Mouse (Mus musculus) heart, embryonic 11.5 days (tissue): ENCODE measurements at regions not wholly inside any gene's neighbourhood (a gene's known extent, or its start where the extent isn't known, plus 50 kb on each side); places are given as distances from the start of the nearest gene placed in this dataset.

Experiments used
- ATAC-seq: fragments of 200-750 bp; cut with Nextera tagmentation; replicated peaks from 2 replicates; pipeline ENCODE4 v1.8.0; 2017; ENCODE audit warnings: moderate library complexity; ENCODE audit not compliant: insufficient number of reproducible peaks, low FRiP score, low TSS enrichment
- H3K27ac ChIP-seq: fragments of 300-500 bp; sonication (generic); 2 replicates; pipeline ENCODE4 v1.5.1; 2014; ENCODE audit warnings: mild to moderate bottlenecking, low read depth, low read length
- H3K27me3 ChIP-seq: fragments of 300-500 bp; sonication (generic); 2 replicates; pipeline ENCODE4 v1.6.1; 2014; ENCODE audit warnings: mild to moderate bottlenecking, low read length, mixed read lengths; ENCODE audit not compliant: control insufficient read depth, insufficient read depth
- H3K36me3 ChIP-seq: fragments of 300-500 bp; sonication (generic); 2 replicates; pipeline ENCODE4 v1.6.1; 2014; ENCODE audit warnings: mild to moderate bottlenecking, low read length, moderate library complexity, mixed read lengths; ENCODE audit not compliant: control insufficient read depth, insufficient read depth
- H3K4me1 ChIP-seq: fragments of 300-500 bp; sonication (generic); 2 replicates; pipeline ENCODE4 v1.6.1; 2014; ENCODE audit warnings: low read length; ENCODE audit not compliant: control insufficient read depth, insufficient read depth
- H3K4me2 ChIP-seq: fragments of 300-500 bp; sonication (generic); 2 replicates; pipeline ENCODE4 v1.6.1; 2014; ENCODE audit warnings: mild to moderate bottlenecking, moderate library complexity
- H3K4me3 ChIP-seq: fragments of 300-500 bp; sonication (generic); 2 replicates; pipeline ENCODE4 v1.5.1; 2014; ENCODE audit warnings: low read depth, low read length
- H3K9ac ChIP-seq: fragments of 300-500 bp; sonication (generic); 2 replicates; pipeline ENCODE4 v1.6.1; 2014; ENCODE audit warnings: mild to moderate bottlenecking, low read depth, low read length, moderate library complexity
- H3K9me3 ChIP-seq: fragments of 300-500 bp; sonication (generic); replicated peaks from 2 replicates; pipeline ENCODE4 v1.6.1; 2016; ENCODE audit warnings: low read length; ENCODE audit not compliant: control insufficient read depth
- WGBS: fragments of 180-500 bp; shearing (Covaris S2); extraction: QIAGEN DNeasy Blood & Tissue Kit; methylation state at CpG from one replicate; pipeline ENCODE4 v1.1.7; 2014; ENCODE audit not compliant: insufficient replicate concordance; 5-methylcytosine and 5-hydroxymethylcytosine counted together

GRCm38 (mm10) chr2:21067292-21067850 lies 98.7 kb upstream of the Arhgap21 start:
- Histone ChIP-seq H3K36me3 (no peaks in the 10 kb centered on the region), H3K9ac (no peak overlapping the region), H3K9me3 (no peaks in the 10 kb centered on the region), H3K4me3 (no peak overlapping the region), H3K27me3 (no peaks in the 10 kb centered on the region), H3K4me2 (no peak overlapping the region), H3K27ac (no peak overlapping the region), H3K4me1 (no peaks in the 10 kb centered on the region)
- WGBS, result 82% methylated on average over 9 of the region's 9 CpGs
- ATAC-seq, result no peak

- Histone ChIP-seq H3K9me3 (no peaks in the 10 kb centered on the region), H3K27me3 (no peaks in the 10 kb centered on the region), H3K27ac (no peak overlapping the region), H3K4me3 (no peak overlapping the region), H3K4me2 (no peak overlapping the region), H3K9ac (no peak overlapping the region), H3K4me1 (no peaks in the 10 kb centered on the region), H3K36me3 (no peaks in the 10 kb centered on the region)
- 74% methylated on average over 2 of the region's 2 CpGs for WGBS
- ATAC-seq, result no peak
These were observed 91.6 kb upstream of the Arhgap21 start for GRCm38 (mm10) chr2:21060347-21060650.

GRCm38 (mm10) chr2:21059618-21060346 lies 91.1 kb upstream of the Arhgap21 start:
- ATAC-seq, result no peak
- Histone ChIP-seq H3K4me1 (no peaks in the 10 kb centered on the region), H3K9ac (no peak overlapping the region), H3K4me2 (no peak overlapping the region), H3K9me3 (no peaks in the 10 kb centered on the region), H3K27me3 (no peaks in the 10 kb centered on the region), H3K4me3 (no peak overlapping the region), H3K36me3 (no peaks in the 10 kb centered on the region), H3K27ac (no peak overlapping the region)
- WGBS, result 37% methylated on average over 3 of the region's 3 CpGs

DNA sequence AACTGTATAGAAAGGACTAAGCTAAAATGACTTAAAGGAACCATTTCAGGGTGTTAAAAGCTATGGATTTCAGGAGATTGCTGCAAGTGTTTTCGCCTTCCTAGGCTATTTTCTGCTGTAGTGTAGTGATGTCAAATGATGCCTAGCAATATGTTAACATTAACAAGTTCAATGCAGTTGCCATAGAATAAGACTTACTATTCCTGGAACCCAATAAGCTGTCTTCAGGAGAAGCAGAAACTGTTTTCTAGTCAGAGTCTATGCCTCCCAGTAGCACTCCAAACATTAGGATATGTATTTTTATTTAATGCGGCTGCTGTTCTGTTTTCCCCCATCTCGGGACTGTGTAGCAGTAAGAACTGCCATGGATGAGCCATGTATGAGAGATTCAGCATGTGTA lies 90.3 kb upstream of the Arhgap21 start:
- H3K9me3 ChIP-seq, result no peaks in the 10 kb centered on the region
- no peak overlapping the region for H3K27ac ChIP-seq
- H3K9ac ChIP-seq, result no peak overlapping the region
- no peak overlapping the region for H3K4me2 ChIP-seq
- no peak overlapping the region for H3K4me3 ChIP-seq
- H3K27me3 ChIP-seq, result no peaks in the 10 kb centered on the region
- ATAC-seq, result no peak
- no peaks in the 10 kb centered on the region for H3K4me1 ChIP-seq
- no peaks in the 10 kb centered on the region for H3K36me3 ChIP-seq
- WGBS, result 84% methylated on average over 3 of the region's 3 CpGs

- Histone ChIP-seq H3K27me3 (no peaks in the 10 kb centered on the region), H3K27ac (no peak overlapping the region), H3K4me3 (no peak overlapping the region), H3K9me3 (no peaks in the 10 kb centered on the region), H3K36me3 (no peaks in the 10 kb centered on the region), H3K4me2 (no peak overlapping the region), H3K9ac (no peak overlapping the region), H3K4me1 (no peaks in the 10 kb centered on the region)
- WGBS, result 58% methylated on average over 5 of the region's 5 CpGs
- no peak for ATAC-seq
These were observed 87.9 kb upstream of the Arhgap21 start for GRCm38 (mm10) chr2:21056450-21057210.

DNA sequence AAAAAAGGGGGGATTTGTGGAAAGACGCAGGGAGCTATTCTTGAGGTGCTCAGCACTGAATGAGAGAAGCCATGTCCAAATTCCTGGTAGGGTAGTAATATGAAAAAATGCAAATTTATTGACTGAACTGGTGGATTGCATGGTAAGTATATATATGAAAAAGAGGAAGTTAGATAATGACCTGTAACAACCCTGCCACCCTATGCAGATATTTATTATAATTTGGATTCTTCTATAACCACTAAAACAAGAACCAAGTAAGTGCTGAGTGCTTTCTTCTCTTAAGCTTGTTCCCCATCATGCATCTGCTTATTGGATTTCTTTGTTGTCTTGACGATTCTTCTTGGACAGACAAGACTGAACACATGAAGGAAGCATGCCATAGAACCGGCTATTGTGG lies 86.7 kb upstream of the Arhgap21 start:
- no peaks in the 10 kb centered on the region for H3K4me1 ChIP-seq
- no peak overlapping the region for H3K27ac ChIP-seq
- H3K36me3 ChIP-seq, result no peaks in the 10 kb centered on the region
- H3K9me3 ChIP-seq, result no peaks in the 10 kb centered on the region
- H3K4me3 ChIP-seq, result no peak overlapping the region
- 88% methylated on average over 3 of the region's 3 CpGs for WGBS
- H3K27me3 ChIP-seq, result no peaks in the 10 kb centered on the region
- H3K9ac ChIP-seq, result no peak overlapping the region
- no peak for ATAC-seq
- H3K4me2 ChIP-seq, result no peak overlapping the region

DNA sequence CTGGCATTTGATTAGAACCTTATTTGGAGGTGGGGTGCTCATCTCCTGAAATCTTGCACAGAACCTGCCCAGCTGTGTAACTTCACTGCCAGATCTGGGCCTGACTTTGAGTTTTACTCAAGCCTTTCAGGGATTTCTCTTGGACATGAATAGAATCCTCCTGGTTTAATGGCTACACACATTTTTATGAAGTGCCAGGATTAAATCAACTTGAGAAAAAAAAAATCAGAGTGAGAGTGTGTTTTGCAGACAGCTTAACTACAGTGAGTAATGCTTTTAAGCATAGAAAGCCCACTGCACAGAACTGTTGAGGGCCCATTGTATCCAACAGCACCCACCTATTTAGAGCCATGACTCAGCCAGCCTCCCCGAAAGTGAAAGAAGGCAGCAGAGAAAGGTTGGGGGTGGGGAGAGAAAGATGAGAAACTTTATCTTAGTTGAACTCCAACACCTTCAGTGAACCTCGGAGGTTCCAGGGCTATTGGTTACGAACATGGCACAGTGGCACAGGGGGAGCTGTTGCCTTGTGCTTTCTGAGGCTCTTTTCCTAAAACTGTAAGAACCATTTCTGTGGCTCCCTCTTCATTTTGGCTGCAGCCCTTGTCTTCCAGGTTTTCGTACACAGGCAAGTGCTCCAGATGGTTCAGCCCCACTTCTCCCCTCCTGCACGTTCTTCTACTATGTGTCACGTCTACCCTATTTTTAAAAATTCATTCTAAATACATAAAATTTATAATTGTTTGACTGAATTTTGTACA lies 85.8 kb upstream of the Arhgap21 start:
- Histone ChIP-seq H3K4me1 (no peaks in the 10 kb centered on the region), H3K36me3 (no peaks in the 10 kb centered on the region), H3K9me3 (no peaks in the 10 kb centered on the region), H3K27ac (no peak overlapping the region), H3K4me2 (no peak overlapping the region), H3K27me3 (no peaks in the 10 kb centered on the region), H3K9ac (no peak overlapping the region), H3K4me3 (no peak overlapping the region)
- ATAC-seq, result no peak
- WGBS, result 62% methylated on average over 6 of the region's 6 CpGs

GRCm38 (mm10) chr2:21053596-21053995 lies 84.9 kb upstream of the Arhgap21 start:
- H3K27ac ChIP-seq, result no peak overlapping the region
- no peak overlapping the region for H3K9ac ChIP-seq
- H3K9me3 ChIP-seq, result no peaks in the 10 kb centered on the region
- ATAC-seq, result no peak
- H3K4me1 ChIP-seq, result no peaks in the 10 kb centered on the region
- WGBS, result 71% methylated on average over 5 of the region's 5 CpGs
- H3K27me3 ChIP-seq, result no peaks in the 10 kb centered on the region
- no peak overlapping the region for H3K4me2 ChIP-seq
- no peaks in the 10 kb centered on the region for H3K36me3 ChIP-seq
- no peak overlapping the region for H3K4me3 ChIP-seq
